Mouse (Mus musculus) thymus, adult 2 months (tissue): ENCODE measurements around the gene Fcgr3.

Experiments
- CTCF ChIP-seq: fragments of 200-500 bp; IDR thresholded peaks from 2 replicates; pipeline ENCODE4 v1.5.1; 2012; ENCODE audit warnings: mild to moderate bottlenecking, control low read depth, low read length, moderate library complexity, borderline replicate concordance; ENCODE audit not compliant: control insufficient read depth, poor library complexity, insufficient read depth; ENCODE audit errors: extremely low read depth
- POLR2A ChIP-seq: fragments of 200-500 bp; IDR thresholded peaks from 2 replicates; pipeline ENCODE4 v1.6.1; 2012; ENCODE audit warnings: mild to moderate bottlenecking, low read length, control low read depth, moderate library complexity; ENCODE audit not compliant: control insufficient read depth, poor library complexity, insufficient read depth; ENCODE audit errors: extremely low read depth

GRCm38 (mm10) chr1:171018737-171019136 lies 46.0 kb downstream of the Fcgr3 start, which contains the start of gene Fcgr4:
- no peak for TF ChIP-seq POLR2A
- no peak for TF ChIP-seq CTCF
